Mouse (Mus musculus): ENCODE results near the gene Rsu1.

The Rsu1 gene

GRCm38 (mm10) chr2:13038772-13039171 is 232.4 kb downstream of the Rsu1 start:
- no peak for DNase-seq

Measured in right cerebral cortex, postnatal 4 days (tissue).